Mouse (Mus musculus): ENCODE results near the gene Prkg2. TPM values are rescaled to one million over a fixed set of nuclear protein-coding genes. Genes with fewer than 3 reads are reported as not detected.

Prkg2 gene
- polyA plus RNA-seq, 1 experiment from 2014 or later: 4.0 TPM

- ATAC-seq (ENCODE audit: insufficient number of reproducible peaks, low FRiP score, low TSS enrichment, low read depth): no peak
- 83% methylated on average over 10 of the region's 10 CpGs for WGBS
- no peak overlapping the region for H3K4me2 ChIP-seq (replicated peaks)
- H3K27ac ChIP-seq (replicated peaks): no peak overlapping the region
- H3K4me3 ChIP-seq (replicated peaks): no peak overlapping the region
- no peaks in the 10 kb centered on the region for H3K36me3 ChIP-seq
- no peaks in the 10 kb centered on the region for H3K4me1 ChIP-seq
- H3K9ac ChIP-seq: no peak overlapping the region
- no peaks in the 10 kb centered on the region for H3K27me3 ChIP-seq
- no peaks in the 10 kb centered on the region for H3K9me3 ChIP-seq (replicated peaks)
These were observed 61.1 kb downstream of the Prkg2 start for GRCm38 (mm10) chr5:98975877-98976672.

- Histone ChIP-seq H3K36me3 (no peaks in the 10 kb centered on the region), H3K4me1 (no peaks in the 10 kb centered on the region), H3K27ac (replicated peaks) (no peak overlapping the region), H3K4me2 (replicated peaks) (no peak overlapping the region), H3K9me3 (replicated peaks) (no peaks in the 10 kb centered on the region), H3K4me3 (replicated peaks) (no peak overlapping the region), H3K9ac (no peak overlapping the region), H3K27me3 (no peaks in the 10 kb centered on the region)
- 82% methylated on average over 9 of the region's 9 CpGs for WGBS
- no peak for ATAC-seq (ENCODE audit: insufficient number of reproducible peaks, low FRiP score, low TSS enrichment, low read depth)
These were observed 70.5 kb downstream of the Prkg2 start for GRCm38 (mm10) chr5:98966679-98967078.

- H3K9ac ChIP-seq: no peak overlapping the region
- 18% methylated on average over 4 of the region's 4 CpGs for WGBS
- no peaks in the 10 kb centered on the region for H3K9me3 ChIP-seq (replicated peaks)
- H3K27ac ChIP-seq (replicated peaks): no peak overlapping the region
- no peaks in the 10 kb centered on the region for H3K27me3 ChIP-seq
- H3K36me3 ChIP-seq: no peaks in the 10 kb centered on the region
- no peaks in the 10 kb centered on the region for H3K4me1 ChIP-seq
- no peak overlapping the region for H3K4me2 ChIP-seq (replicated peaks)
- no peak for ATAC-seq (ENCODE audit: insufficient number of reproducible peaks, low FRiP score, low TSS enrichment, low read depth)
- no peak overlapping the region for H3K4me3 ChIP-seq (replicated peaks)
These were observed 72.0 kb downstream of the Prkg2 start for GRCm38 (mm10) chr5:98965139-98965538.

GRCm38 (mm10) chr5:98964367-98964766 is 72.8 kb downstream of the Prkg2 start:
- Histone ChIP-seq H3K4me1 (no peaks in the 10 kb centered on the region), H3K27me3 (no peaks in the 10 kb centered on the region), H3K27ac (replicated peaks) (no peak overlapping the region), H3K9me3 (replicated peaks) (no peaks in the 10 kb centered on the region), H3K4me3 (replicated peaks) (no peak overlapping the region), H3K36me3 (no peaks in the 10 kb centered on the region), H3K4me2 (replicated peaks) (no peak overlapping the region), H3K9ac (no peak overlapping the region)
- no peak for ATAC-seq (ENCODE audit: insufficient number of reproducible peaks, low FRiP score, low TSS enrichment, low read depth)
- WGBS: 67% methylated on average over 6 of the region's 6 CpGs

- H3K4me2 ChIP-seq (replicated peaks): no peak overlapping the region
- H3K9ac ChIP-seq: no peak overlapping the region
- no peak for ATAC-seq (ENCODE audit: insufficient number of reproducible peaks, low FRiP score, low TSS enrichment, low read depth)
- no peaks in the 10 kb centered on the region for H3K36me3 ChIP-seq
- WGBS: 66% methylated on average over 2 of the region's 2 CpGs
- no peak overlapping the region for H3K4me3 ChIP-seq (replicated peaks)
- no peaks in the 10 kb centered on the region for H3K27me3 ChIP-seq
- H3K27ac ChIP-seq (replicated peaks): no peak overlapping the region
- H3K4me1 ChIP-seq: 0 out of 2 replicates have a peak, but pooled peaks cover 5% of the 10 kb centered on the region
- no peaks in the 10 kb centered on the region for H3K9me3 ChIP-seq (replicated peaks)
These were observed 74.7 kb downstream of the Prkg2 start for GRCm38 (mm10) chr5:98962472-98962871.

- WGBS: 39% methylated on average over 3 of the region's 3 CpGs
- Histone ChIP-seq H3K4me2 (replicated peaks) (no peak overlapping the region), H3K36me3 (no peaks in the 10 kb centered on the region), H3K9me3 (replicated peaks) (no peaks in the 10 kb centered on the region), H3K9ac (no peak overlapping the region), H3K27me3 (no peaks in the 10 kb centered on the region), H3K27ac (replicated peaks) (no peak overlapping the region), H3K4me1 (0 out of 2 replicates have a peak, but pooled peaks cover 5% of the 10 kb centered on the region), H3K4me3 (replicated peaks) (no peak overlapping the region)
- no peak for ATAC-seq (ENCODE audit: insufficient number of reproducible peaks, low FRiP score, low TSS enrichment, low read depth)
These were observed 81.6 kb downstream of the Prkg2 start for GRCm38 (mm10) chr5:98955576-98955975.

GRCm38 (mm10) chr5:98953386-98953785 is 83.8 kb downstream of the Prkg2 start:
- Histone ChIP-seq H3K4me1 (no peaks in the 10 kb centered on the region), H3K27me3 (no peaks in the 10 kb centered on the region), H3K9ac (no peak overlapping the region), H3K9me3 (replicated peaks) (no peaks in the 10 kb centered on the region), H3K27ac (replicated peaks) (no peak overlapping the region), H3K4me3 (replicated peaks) (no peak overlapping the region), H3K4me2 (replicated peaks) (no peak overlapping the region), H3K36me3 (no peaks in the 10 kb centered on the region)
- no peak for ATAC-seq (ENCODE audit: insufficient number of reproducible peaks, low FRiP score, low TSS enrichment, low read depth)
- WGBS: 29% methylated on average over 1 of the region's 1 CpGs

GRCm38 (mm10) chr5:98951566-98951965 is 85.6 kb downstream of the Prkg2 start:
- H3K27ac ChIP-seq (replicated peaks): no peak overlapping the region
- no peaks in the 10 kb centered on the region for H3K4me1 ChIP-seq
- no peaks in the 10 kb centered on the region for H3K36me3 ChIP-seq
- whole genome bisulfite sequencing: 92% methylated on average over 4 of the region's 4 CpGs
- no peak overlapping the region for H3K4me3 ChIP-seq (replicated peaks)
- H3K4me2 ChIP-seq (replicated peaks): no peak overlapping the region
- no peaks in the 10 kb centered on the region for H3K9me3 ChIP-seq (replicated peaks)
- no peaks in the 10 kb centered on the region for H3K27me3 ChIP-seq
- H3K9ac ChIP-seq: no peak overlapping the region
- ATAC-seq (ENCODE audit: insufficient number of reproducible peaks, low FRiP score, low TSS enrichment, low read depth): no peak

GRCm38 (mm10) chr5:98950495-98951092 is 86.6 kb downstream of the Prkg2 start:
- Histone ChIP-seq H3K9me3 (replicated peaks) (no peaks in the 10 kb centered on the region), H3K27me3 (no peaks in the 10 kb centered on the region), H3K4me3 (replicated peaks) (no peak overlapping the region), H3K9ac (no peak overlapping the region), H3K4me1 (no peaks in the 10 kb centered on the region), H3K4me2 (replicated peaks) (no peak overlapping the region), H3K27ac (replicated peaks) (0 out of 2 replicates have a peak overlapping the region, but pooled peaks have one; percentile 4), H3K36me3 (no peaks in the 10 kb centered on the region)
- ATAC-seq (ENCODE audit: insufficient number of reproducible peaks, low FRiP score, low TSS enrichment, low read depth): no peak
- 35% methylated on average over 4 of the region's 4 CpGs for WGBS

GRCm38 (mm10) chr5:98949784-98950183 is 87.4 kb downstream of the Prkg2 start:
- Histone ChIP-seq H3K27ac (replicated peaks) (no peak overlapping the region), H3K27me3 (no peaks in the 10 kb centered on the region), H3K4me1 (no peaks in the 10 kb centered on the region), H3K4me3 (replicated peaks) (no peak overlapping the region), H3K9me3 (replicated peaks) (no peaks in the 10 kb centered on the region), H3K36me3 (no peaks in the 10 kb centered on the region), H3K4me2 (replicated peaks) (no peak overlapping the region), H3K9ac (no peak overlapping the region)
- WGBS: 87% methylated on average over 10 of the region's 10 CpGs
- ATAC-seq (ENCODE audit: insufficient number of reproducible peaks, low FRiP score, low TSS enrichment, low read depth): no peak

- Histone ChIP-seq H3K27me3 (no peaks in the 10 kb centered on the region), H3K9me3 (replicated peaks) (no peaks in the 10 kb centered on the region), H3K4me1 (no peaks in the 10 kb centered on the region), H3K36me3 (no peaks in the 10 kb centered on the region), H3K4me3 (replicated peaks) (no peak overlapping the region), H3K27ac (replicated peaks) (no peak overlapping the region), H3K4me2 (replicated peaks) (no peak overlapping the region), H3K9ac (no peak overlapping the region)
- WGBS: 96% methylated on average over 20 of the region's 20 CpGs
- ATAC-seq (ENCODE audit: insufficient number of reproducible peaks, low FRiP score, low TSS enrichment, low read depth): no peak
These were observed 90.5 kb downstream of the Prkg2 start for GRCm38 (mm10) chr5:98946656-98947055.
